Mouse (Mus musculus) spleen, adult 2 months (tissue): ENCODE measurements around the gene Miox. TPM values are rescaled to one million over a fixed set of nuclear protein-coding genes. Genes with fewer than 3 reads are reported as not detected.

Experiments used
- DNase-seq, 2 experiments: peaks; one replicate each; pipeline versions ENCODE4 v3.0.0 to v3.0.0-alpha.2; 2012 to 2021; ENCODE audit warnings: low spot score in 2 of 2, low read depth in 1 of 2
- H3K27ac ChIP-seq: fragments of 200-500 bp; 2 replicates; pipeline ENCODE4 v1.5.1; 2012; ENCODE audit warnings: low read length, inconsistent platforms; ENCODE audit not compliant: insufficient read depth
- H3K27me3 ChIP-seq: fragments of 200-500 bp; 2 replicates; pipeline ENCODE4 v1.6.1; 2012; ENCODE audit warnings: mild to moderate bottlenecking, moderate library complexity, low read length, inconsistent platforms; ENCODE audit not compliant: control insufficient read depth, insufficient read depth
- H3K36me3 ChIP-seq: fragments of 200-500 bp; 2 replicates; pipeline ENCODE4 v1.6.1; 2012; ENCODE audit warnings: mild to moderate bottlenecking, low read length, inconsistent platforms; ENCODE audit not compliant: control insufficient read depth, insufficient read depth
- H3K4me1 ChIP-seq: fragments of 200-500 bp; 2 replicates; pipeline ENCODE4 v1.6.1; 2011; ENCODE audit warnings: inconsistent platforms; ENCODE audit not compliant: control insufficient read depth, insufficient read depth, insufficient read length
- H3K4me3 ChIP-seq: fragments of 200-500 bp; 2 replicates; pipeline ENCODE4 v1.5.1; 2011; ENCODE audit warnings: mild to moderate bottlenecking, inconsistent platforms; ENCODE audit not compliant: insufficient read depth, insufficient read length; ENCODE audit errors: extremely low read depth
- CTCF ChIP-seq: fragments of 200-500 bp; IDR thresholded peaks from 2 replicates; pipeline ENCODE4 v1.5.1; 2011; ENCODE audit warnings: mild to moderate bottlenecking, inconsistent platforms; ENCODE audit not compliant: insufficient read depth, insufficient read length, insufficient replicate concordance; ENCODE audit errors: extremely low read depth
- POLR2A ChIP-seq: fragments of 200-500 bp; IDR thresholded peaks from 2 replicates; pipeline ENCODE4 v1.6.1; 2011; ENCODE audit warnings: low read depth, low read length, inconsistent platforms
- WGBS: fragments of 180-500 bp; shearing (Covaris S2); methylation state at CpG from one replicate; pipeline ENCODE4 v1.1.7; 2018; 5-methylcytosine and 5-hydroxymethylcytosine counted together
- polyA plus RNA-seq: library from polyadenylated mRNA; depleted of rRNA; stranded (reverse); fragments of >200 nt; gene quantifications from 2 replicates; pipeline ENCODE4 v1.2.3, GENCODE M21; 2012

The Miox gene
- polyA plus RNA-seq, 1 experiment, result 1.4 TPM

DNA sequence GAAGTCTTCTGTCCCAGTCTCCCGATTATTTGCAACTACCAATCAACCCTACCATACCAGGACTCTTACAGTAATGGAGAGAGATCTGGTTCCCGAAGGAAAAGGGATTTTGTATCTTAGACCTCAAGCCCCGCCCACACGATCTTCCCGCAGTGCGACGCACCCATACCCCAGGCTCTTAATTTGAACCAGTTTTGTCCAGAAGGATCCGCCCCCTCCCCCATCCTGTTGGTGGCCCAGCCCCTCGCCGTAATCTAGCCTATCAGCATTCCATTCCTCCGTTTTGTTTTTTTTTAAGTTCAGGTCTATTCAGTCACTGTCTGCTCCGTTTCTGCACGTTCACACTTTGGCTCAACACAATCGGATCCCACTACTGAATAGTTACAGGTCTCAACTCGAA is 22.2 kb downstream of the Miox start:
- DNase-seq, result peak in 1 of 2 experiments; percentile 14
- Histone ChIP-seq H3K4me1 (no peaks in the 10 kb centered on the region; the same call in 1 of the 2 replicates), H3K27me3 (no peaks in the 10 kb centered on the region), H3K27ac (peak overlapping the region; percentile 70; the same call in 1 of the 2 replicates), H3K4me3 (peak overlapping the region; percentile 91), H3K36me3 (peaks cover 18% of the 10 kb centered on the region)
- WGBS, result under 1% methylated on average over 15 of the region's 15 CpGs
- TF ChIP-seq CTCF (no peak), POLR2A (no peak)

DNA sequence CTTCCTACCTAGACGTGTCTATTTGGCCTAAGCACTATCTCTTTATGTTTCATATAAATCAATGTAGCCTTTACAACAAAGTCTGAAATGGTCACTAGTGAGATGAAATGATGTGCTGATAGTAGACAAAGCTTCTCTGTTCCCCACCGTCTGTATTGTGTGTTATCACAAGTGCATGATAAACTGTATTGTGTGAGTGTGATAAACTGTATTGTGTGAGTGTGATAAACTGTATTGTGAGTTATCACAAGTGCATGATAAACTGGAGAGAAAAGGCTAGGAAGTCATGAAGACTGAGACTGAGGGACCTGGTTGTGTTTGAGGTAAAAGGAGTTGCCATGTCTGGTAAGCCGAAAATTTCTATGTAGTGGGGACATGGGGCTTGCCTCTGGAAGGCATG is 24.6 kb downstream of the Miox start:
- DNase-seq, result no peak
- peaks cover 15% of the 10 kb centered on the region for H3K36me3 ChIP-seq
- H3K4me1 ChIP-seq, result no peaks in the 10 kb centered on the region; the same call in 1 of the 2 replicates
- TF ChIP-seq POLR2A (no peak), CTCF (no peak)
- H3K27me3 ChIP-seq, result no peaks in the 10 kb centered on the region
- 80% methylated on average over 3 of the region's 3 CpGs for WGBS
- no peak overlapping the region for H3K4me3 ChIP-seq
- no peak overlapping the region for H3K27ac ChIP-seq

DNA sequence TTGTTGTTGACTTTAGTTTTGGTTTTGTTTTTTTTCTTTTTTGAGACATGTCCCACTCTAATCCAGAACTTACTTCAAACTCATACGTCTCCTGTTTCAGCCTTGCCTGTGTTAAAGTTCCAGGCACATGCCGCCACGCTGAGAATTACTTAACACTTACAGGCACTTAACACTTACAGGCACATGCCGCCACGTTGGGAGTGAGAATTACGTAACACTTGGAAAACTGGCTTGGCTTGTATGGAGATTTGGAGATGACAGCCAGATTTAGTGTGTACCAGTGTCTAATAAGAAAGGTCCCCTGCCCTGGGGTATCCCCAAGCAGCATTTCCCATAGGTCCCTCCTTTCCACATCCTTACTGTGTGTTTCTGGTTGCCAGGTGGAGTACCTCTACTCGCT is 28.9 kb downstream of the Miox start:
- no peak for DNase-seq
- H3K27me3 ChIP-seq, result no peaks in the 10 kb centered on the region
- H3K36me3 ChIP-seq, result peaks cover 41% of the 10 kb centered on the region
- TF ChIP-seq POLR2A (no peak), CTCF (no peak)
- no peak overlapping the region for H3K27ac ChIP-seq
- 94% methylated on average over 7 of the region's 7 CpGs for WGBS
- H3K4me3 ChIP-seq, result no peak overlapping the region
- no peaks in the 10 kb centered on the region for H3K4me1 ChIP-seq

DNA sequence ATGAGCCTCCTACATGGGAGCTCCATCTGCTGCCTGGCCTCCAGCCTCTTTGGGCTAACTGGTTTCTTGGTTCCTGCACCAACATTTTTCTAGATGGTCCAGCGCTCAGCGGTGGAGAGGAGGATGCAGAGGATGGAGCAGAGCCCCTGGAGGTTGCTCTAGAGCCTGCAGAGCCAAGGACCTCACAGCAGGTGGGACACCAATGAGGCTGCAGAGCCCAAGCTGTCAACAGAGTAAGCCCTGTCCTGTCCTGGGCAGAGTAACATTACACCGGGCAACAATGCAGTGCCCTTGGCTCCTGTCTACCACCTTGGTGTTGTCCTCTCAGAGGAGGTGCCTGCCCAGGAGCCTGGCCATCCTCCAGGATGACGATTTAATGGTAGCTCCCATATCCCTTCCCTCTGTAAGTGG is 30.9 kb downstream of the Miox start:
- H3K27ac ChIP-seq, result no peak overlapping the region
- DNase-seq, result no peak
- no peak for TF ChIP-seq POLR2A
- TF ChIP-seq CTCF, result no peak
- peaks cover 56% of the 10 kb centered on the region for H3K36me3 ChIP-seq
- WGBS, result 96% methylated on average over 4 of the region's 4 CpGs
- H3K4me3 ChIP-seq, result no peak overlapping the region
- H3K27me3 ChIP-seq, result no peaks in the 10 kb centered on the region
- no peaks in the 10 kb centered on the region for H3K4me1 ChIP-seq

DNA sequence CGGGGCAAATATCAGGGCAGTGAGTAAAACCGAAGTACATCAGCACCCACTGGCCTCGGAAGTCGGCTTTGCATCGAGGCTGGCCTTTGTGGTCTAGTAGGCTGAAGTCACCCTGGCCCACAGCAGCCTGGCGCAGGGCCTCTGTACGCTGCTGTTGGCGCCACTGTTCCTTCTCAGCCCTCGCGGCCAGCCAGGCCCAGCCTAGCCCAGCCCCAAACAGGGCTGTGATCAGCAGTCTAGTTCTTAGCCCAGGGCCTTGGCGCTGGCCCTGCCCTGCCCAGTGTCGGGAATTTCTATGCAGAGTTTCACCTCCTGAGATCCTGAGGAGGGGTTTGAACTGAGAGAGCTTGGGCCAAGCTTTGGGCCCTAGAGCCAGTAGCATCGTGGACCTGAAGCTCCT is 37.9 kb downstream of the Miox start:
- no peak for DNase-seq
- no peaks in the 10 kb centered on the region for H3K27me3 ChIP-seq
- no peak overlapping the region for H3K27ac ChIP-seq
- TF ChIP-seq POLR2A (no peak), CTCF (no peak)
- no peak overlapping the region for H3K4me3 ChIP-seq
- peaks cover 8% of the 10 kb centered on the region; the same call in 1 of the 2 replicates for H3K4me1 ChIP-seq
- WGBS, result 86% methylated on average over 13 of the region's 13 CpGs
- H3K36me3 ChIP-seq, result peaks cover 41% of the 10 kb centered on the region

DNA sequence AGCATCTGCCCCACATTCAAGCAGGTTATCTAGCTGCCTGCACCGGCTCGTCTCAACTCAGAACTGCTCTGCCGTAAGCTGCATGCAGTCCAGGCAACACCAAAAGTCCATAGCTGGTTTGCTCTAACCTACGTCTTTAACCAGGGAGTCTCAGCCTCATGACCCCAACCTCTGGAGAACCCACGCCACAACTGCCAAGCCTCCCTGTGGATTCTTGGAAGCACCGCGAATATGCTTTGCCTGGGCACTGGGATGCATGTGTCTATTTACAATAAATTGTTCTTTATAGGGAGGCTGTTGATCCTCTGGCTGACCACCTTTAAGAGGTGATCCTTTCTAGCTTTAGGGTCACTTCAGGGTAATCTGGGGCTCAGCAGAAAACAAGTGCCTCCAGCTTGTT is 38.3 kb downstream of the Miox start:
- TF ChIP-seq POLR2A, result no peak
- no peak for TF ChIP-seq CTCF
- Histone ChIP-seq H3K4me3 (no peak overlapping the region), H3K27me3 (no peaks in the 10 kb centered on the region), H3K36me3 (peaks cover 40% of the 10 kb centered on the region), H3K27ac (no peak overlapping the region), H3K4me1 (peaks cover 8% of the 10 kb centered on the region; the same call in 1 of the 2 replicates)
- DNase-seq, result no peak
- 94% methylated on average over 7 of the region's 7 CpGs for WGBS

DNA sequence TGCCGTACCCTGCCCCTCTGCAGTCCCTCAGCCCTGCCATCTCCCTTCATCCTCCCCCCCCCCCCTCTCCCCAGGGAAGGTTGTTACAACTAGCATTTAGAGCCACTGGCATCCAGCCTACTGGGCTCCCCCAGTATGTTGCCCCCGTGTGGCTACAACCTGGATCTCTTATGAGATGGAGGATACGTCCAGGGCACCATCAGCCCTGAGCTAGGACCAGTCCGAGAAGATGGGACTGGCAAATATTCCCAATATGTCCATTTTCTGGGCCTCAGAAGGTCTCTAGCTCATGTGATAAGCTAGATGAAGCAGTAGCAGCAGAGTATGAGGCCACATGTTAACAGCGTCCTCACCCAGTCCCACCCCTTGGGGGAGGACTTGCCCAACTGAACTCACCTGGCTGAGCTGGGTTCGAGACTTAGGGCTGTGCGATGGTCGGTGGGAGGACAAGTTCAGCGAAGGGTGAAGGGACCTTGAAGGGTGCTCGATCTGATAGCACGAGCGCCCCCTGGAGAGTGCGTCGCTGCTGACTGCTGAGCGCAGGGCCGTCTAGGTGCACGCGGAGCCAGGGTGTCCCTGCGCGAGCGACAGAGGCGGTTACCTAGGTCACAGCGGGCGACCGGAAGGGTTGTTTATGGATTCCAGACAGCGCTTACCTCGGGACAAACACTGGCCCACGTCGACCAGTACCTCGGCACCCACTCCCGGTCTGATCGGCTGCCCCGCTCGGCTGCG is 39.0 kb downstream of the Miox start:
- H3K27me3 ChIP-seq, result peaks cover under 1% of the 10 kb centered on the region; the same call in 1 of the 2 replicates
- TF ChIP-seq CTCF (peak; percentile 72), POLR2A (no peak)
- H3K4me3 ChIP-seq, result peak overlapping the region; percentile 73
- peak overlapping the region; percentile 96 for H3K27ac ChIP-seq
- H3K36me3 ChIP-seq, result peaks cover 37% of the 10 kb centered on the region
- WGBS, result 2% methylated on average over 35 of the region's 35 CpGs
- peak; percentile 78 to 84 for DNase-seq
- H3K4me1 ChIP-seq, result peaks cover 8% of the 10 kb centered on the region; the same call in 1 of the 2 replicates
